Mouse (Mus musculus) B cell, adult 2 months (primary cell): ENCODE data around the gene 4930535I16Rik.
A peak's percentile ranks its signal among the peaks of the same experiment; 100 is the strongest.

ENCODE experiments used
- DNase-seq, 2 experiments: peaks; one replicate each; pipeline ENCODE4 v3.0.0; 2022

Gene 4930535I16Rik

GRCm38 (mm10) chr4:123904333-123905125 lies 13.3 kb downstream of the 4930535I16Rik start, which contains the start of gene Mycbp:
Gene Mycbp (plus strand): TSS chr4:123904832.
- peak; percentile 100 for DNase-seq

GRCm38 (mm10) chr4:123903432-123903831 lies 14.4 kb downstream of the 4930535I16Rik start:
- peak in 1 of 2 experiments; percentile 9 for DNase-seq

- DNase-seq = peak; percentile 69 to 70
Observed at GRCm38 (mm10) chr4:123898696-123899095, 19.1 kb downstream of the 4930535I16Rik start.

GRCm38 (mm10) chr4:123894295-123894694 lies 23.5 kb downstream of the 4930535I16Rik start:
- DNase-seq = no peak

- no peak for DNase-seq
Observed at GRCm38 (mm10) chr4:123893726-123894125, 24.1 kb downstream of the 4930535I16Rik start.
